Mouse (Mus musculus) ovary, postnatal 14 days (tissue): ENCODE measurements around the gene Rbms3.

Source experiments
- DNase-seq: peaks from one replicate; pipeline ENCODE4 v3.0.0; 2022; ENCODE audit warnings: low spot score

Gene Rbms3

GRCm38 (mm10) chr9:117373164-117373741 is 256.5 kb downstream of the Rbms3 start:
- no peak for DNase-seq

DNA sequence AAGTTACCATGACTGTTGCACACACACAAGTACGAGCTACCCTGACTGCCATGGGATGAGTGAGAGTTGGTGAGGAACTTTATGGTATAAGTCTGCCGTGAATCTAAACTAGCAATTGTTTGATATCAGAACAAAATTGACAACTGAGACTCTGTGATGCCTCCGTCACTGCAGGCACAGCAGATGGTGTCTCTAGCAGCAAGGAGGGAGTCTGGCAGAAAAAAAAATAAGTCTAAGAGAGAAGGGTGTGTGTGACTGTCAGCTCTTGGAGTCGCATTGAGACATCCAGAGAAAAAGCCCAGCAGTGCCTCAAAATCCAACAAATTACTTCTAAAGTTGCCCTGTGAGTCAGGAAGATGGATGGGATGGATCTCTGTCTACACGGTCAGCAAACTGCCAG is 257.7 kb downstream of the Rbms3 start:
- no peak for DNase-seq

DNA sequence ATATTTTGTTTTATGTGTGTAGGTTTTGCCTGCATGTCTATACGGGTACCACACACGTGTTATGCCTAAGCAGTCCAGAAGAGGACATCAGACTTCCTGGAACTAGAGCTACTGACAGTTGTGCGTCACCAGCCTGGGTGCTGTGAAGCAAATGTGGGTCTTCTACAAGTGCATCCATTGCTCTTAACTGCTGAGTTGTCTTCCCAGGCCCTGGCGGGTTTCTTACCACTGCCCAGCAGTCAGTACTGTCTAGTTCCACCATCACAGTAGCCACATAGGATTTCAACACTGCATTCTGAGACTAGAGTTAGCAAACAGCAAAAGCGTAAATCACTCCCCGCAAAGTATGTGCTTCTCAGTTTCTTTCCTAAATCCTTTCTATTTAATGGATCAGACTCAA is 259.6 kb downstream of the Rbms3 start:
- DNase-seq: no peak

- DNase-seq: no peak
These were observed 261.7 kb downstream of the Rbms3 start for GRCm38 (mm10) chr9:117368016-117368415.

- no peak for DNase-seq
These were observed 265.1 kb downstream of the Rbms3 start for GRCm38 (mm10) chr9:117364610-117365009.

DNA sequence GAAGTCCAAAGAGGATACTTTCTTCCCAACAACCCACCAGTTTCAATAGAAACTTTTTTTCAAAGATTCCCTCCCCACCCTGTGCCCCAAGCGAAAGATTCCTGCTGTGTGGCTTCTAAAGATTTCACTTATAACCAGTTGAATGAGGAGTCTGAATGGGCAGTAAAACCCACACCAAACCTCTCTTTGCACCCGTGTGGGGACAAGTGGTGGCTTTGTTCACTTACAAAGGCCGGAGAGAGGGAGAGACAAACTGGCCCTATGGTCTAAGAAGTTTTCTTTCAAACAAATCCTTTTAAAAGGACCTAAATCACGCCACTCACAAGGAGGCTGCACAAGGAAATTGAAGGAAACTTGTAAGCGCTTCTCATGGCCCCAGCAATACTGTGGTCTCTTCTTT is 268.3 kb downstream of the Rbms3 start:
- no peak for DNase-seq

- DNase-seq: peak; percentile 50
These were observed 272.8 kb downstream of the Rbms3 start for GRCm38 (mm10) chr9:117356764-117357442.

DNA sequence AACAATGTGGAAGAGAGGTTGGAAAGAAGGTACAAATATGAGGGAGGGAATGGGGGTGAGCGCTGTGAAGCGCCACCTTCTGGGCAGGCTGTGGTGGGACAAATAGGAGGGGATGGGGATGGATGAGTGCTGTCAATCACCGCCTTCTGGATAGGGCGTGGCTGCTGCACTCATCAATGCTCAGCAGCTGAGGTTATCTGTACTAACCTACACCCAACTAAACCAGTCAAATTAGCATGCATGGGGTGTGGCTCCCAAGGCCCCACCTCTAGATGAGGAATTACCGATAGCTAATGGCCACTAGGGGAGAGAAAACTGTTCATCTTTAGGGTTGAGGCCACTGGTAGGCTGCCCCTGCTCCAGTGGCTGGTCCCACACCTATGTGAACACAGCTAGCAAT is 274.2 kb downstream of the Rbms3 start:
- DNase-seq: no peak

DNA sequence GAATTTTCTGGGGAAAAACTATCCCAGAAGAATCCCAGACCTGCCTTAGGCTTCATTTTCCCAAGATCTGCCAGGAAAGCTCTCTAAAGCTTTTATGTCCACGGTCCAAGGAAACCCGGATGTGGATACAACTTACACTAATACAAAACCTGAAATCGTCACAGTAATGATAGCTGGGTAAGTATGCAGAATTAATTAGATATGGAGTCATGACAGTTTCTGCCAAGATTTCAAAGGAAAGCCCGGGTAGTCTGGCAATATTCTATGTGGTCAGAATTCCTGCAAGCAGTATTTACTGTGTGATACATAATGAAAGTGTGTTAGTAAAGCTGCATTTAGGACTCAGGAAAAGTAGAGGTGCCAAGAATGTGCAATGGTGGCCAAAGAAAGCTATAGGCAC is 287.4 kb downstream of the Rbms3 start:
- no peak for DNase-seq

- no peak for DNase-seq
These were observed 299.0 kb downstream of the Rbms3 start for GRCm38 (mm10) chr9:117330681-117331080.

DNA sequence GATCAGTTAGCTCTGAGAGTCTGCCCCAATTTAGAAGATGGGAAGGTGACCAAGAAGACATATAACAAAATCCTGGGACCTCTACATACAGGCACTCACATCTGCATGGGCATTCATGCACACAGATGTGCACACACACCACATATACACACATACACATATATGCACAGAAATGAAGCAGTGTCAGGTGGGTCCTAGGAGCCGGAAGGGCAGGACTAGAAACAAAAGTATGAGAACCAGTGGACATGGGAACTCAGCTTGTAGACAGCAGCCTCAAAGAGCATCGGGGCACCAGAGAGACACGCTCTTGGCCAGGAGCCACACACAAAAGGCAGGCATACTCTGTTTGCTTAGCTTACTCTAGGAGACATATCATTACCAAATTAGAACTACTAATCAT is 310.4 kb downstream of the Rbms3 start:
- no peak for DNase-seq

GRCm38 (mm10) chr9:117318461-117318860 is 311.3 kb downstream of the Rbms3 start:
- DNase-seq: no peak

DNA sequence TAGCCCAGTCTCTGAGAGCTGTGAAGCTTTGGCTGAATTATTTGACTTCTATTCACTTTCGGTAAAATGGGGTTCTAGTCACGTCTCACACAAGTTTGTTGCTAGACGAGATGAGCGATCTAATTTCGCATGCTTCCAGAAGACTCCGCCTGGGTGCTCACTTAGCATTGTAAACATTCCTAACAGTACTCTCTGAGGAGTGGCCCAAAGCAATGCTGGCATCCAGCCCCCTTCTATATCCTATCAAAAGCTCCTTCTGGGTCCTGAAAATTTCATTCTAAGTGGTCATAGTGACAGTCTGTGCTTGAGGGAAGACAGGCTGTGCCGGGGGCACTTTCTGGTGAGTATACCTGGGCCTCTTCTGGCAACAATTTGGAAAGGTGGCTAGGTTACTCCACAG is 312.5 kb downstream of the Rbms3 start:
- DNase-seq: no peak

DNA sequence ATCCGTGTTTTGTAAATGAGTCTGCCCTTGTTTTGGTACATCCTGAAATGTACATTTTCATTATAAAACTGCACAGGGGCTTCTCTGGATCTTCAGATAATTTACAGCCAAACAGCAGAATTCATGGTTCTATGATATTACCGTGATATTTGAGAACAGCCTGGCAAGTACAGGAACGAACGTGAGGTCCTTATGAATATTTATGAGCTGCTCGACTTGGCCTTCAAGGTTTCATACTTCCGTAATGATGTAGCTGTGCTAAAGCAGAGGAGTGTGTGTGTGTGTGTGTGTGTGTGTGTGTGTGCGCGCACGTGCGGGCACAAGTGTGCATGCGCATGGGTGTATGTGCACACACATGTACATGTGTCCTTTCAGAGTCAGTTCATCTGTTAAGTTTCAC is 316.1 kb downstream of the Rbms3 start:
- no peak for DNase-seq

- no peak for DNase-seq
These were observed 319.9 kb downstream of the Rbms3 start for GRCm38 (mm10) chr9:117309809-117310208.

DNA sequence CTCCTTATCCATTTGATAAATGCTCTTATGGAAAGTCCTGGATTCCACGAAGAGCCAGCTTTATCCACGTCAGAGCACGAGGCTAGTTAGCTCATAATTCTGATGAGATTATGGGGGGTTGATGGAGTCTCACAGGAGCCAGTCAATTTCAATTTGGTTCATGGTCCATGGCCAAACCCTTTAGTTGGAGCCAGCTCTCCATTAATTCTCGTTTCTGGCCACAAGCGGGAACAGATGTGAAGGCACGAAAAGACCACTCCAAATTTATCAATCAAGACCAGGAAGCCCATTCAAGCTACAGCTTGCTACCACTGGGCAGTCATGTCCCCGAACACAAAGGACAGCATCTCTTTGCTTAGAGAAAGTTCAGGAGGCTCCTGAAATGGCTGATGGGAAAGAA is 330.7 kb downstream of the Rbms3 start:
- DNase-seq: no peak

DNA sequence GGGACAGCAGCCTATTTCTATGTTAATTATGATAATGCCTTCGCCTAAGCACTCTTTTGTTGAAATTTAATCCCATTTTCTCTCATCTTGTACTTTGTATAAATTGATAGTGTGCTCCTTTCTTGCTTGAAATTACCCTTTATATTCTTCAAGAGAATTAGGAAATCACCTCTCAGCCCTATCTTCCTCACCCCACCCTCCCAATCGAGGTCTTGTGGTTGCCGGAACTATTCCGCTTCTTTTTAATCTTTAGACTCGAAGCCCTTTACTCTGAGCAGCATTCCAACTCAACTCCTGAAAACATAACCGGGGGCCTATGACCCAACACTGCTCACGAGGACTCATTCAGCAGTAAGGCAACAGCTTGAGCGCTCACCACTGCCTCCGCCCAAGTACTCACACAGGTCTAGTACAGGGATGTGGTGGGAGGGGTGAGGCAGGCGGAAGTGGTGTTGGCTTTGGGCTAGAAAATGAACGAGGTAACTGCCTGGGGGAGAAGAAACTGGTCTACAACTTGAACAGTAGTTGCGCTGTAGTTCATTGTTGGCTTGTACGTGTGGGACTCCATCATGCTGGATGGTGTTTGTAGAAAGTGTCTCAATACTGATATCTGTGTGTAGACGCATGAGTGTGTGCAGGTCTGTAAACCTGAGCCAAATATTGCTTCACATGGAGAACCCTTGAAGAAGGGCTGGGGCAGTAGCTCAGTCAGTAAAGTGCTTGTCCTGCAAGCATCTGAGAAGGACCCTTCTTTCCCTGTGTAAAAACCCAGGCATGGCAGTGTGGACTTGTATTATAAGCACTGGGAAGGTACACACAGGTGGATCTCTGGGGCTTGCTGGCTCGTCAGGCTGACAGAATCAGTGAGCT is 331.8 kb downstream of the Rbms3 start:
- DNase-seq: no peak

- no peak for DNase-seq
These were observed 338.5 kb downstream of the Rbms3 start for GRCm38 (mm10) chr9:117291066-117291850.

DNA sequence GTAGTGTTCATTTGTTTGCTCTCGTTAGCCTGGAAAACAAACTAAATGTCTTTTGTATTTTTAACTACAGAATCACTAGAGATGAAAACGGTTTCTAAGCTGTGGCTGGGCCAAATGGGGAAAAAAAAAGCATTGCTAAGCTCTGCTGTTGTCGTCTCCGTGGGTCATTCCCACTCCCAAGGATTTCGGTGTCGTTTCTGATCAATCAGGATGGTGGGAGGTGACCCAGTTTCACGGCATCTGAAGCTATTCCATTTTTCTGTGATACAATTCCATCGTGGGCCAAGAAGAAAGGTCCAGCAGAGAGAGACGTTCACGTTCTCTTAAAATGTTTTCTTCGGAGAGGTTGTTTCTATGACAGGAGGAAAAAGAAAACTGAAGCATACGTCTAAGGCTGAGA is 354.9 kb downstream of the Rbms3 start:
- DNase-seq: no peak

- DNase-seq: no peak
These were observed 370.1 kb downstream of the Rbms3 start for GRCm38 (mm10) chr9:117259614-117260013.

- no peak for DNase-seq
These were observed 376.4 kb downstream of the Rbms3 start for GRCm38 (mm10) chr9:117253361-117253760.

GRCm38 (mm10) chr9:117252411-117252861 is 377.3 kb downstream of the Rbms3 start:
- DNase-seq: no peak
